Mouse (Mus musculus) lung, postnatal 14 days (tissue): ENCODE measurements around the gene Crtc1.
A peak's percentile ranks its signal among the peaks of the same experiment; 100 is the strongest.

Experiments
- DNase-seq: peaks from one replicate; pipeline ENCODE4 v3.0.0; 2021

Gene Crtc1

DNA sequence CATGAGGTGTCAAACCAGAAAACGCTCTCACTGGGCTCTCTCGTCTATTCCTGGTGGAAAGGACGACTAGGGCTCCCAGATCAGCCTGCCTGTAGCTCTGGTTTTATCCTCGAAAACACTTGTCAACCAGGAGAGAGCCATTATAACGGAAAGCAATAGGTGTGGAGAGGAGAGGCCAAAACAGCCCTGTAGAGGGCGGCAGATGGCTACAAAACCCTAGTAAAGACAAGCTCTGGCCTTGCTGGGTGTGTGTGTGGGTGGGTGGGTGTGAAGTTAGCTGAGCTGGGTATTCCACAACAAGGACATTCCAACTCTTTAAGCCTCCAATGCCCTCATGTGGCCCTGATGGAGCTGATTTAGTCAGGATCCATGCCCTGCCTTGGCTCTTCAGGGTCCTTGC, 95.7 kb downstream of the Crtc1 start:
- DNase-seq: peak; percentile 44

DNA sequence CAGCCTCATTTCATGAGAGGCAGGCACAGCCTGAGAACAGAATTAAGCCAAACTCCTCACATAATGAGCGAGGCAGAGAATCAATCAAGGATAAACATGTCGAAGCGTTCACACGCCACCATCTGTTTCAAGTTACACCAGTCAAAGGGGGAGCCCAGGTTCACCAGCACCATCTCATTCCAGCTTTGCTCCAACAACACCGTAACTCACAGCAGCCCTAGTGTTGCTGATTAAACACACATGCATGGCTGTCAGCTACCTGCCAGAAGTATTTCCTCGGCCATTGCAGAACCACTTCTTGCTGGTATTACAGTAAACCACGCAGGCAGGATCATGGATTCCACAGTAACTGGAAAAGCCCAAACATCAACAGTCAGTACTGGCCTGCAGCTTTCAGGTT, 96.3 kb downstream of the Crtc1 start:
- no peak for DNase-seq

DNA sequence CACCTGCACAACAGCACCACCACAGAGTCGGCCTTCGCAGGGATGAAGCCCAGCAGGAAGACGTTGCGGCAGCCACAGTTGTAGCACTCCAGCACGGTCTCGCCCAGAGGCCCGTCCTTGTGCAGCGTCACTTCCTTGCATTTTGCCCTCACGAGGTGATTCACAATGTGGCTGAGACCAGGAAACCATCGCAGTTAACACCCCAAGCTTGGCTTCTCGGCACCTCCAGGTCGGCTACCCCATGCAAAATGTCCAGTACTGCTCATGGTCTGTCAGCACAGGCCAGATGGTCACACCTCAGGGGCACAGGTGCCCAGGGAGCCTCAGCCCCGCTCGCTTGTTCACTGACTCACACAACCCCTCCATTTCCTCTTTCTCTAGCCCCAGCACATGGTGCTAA, 97.4 kb downstream of the Crtc1 start:
- no peak for DNase-seq

DNA sequence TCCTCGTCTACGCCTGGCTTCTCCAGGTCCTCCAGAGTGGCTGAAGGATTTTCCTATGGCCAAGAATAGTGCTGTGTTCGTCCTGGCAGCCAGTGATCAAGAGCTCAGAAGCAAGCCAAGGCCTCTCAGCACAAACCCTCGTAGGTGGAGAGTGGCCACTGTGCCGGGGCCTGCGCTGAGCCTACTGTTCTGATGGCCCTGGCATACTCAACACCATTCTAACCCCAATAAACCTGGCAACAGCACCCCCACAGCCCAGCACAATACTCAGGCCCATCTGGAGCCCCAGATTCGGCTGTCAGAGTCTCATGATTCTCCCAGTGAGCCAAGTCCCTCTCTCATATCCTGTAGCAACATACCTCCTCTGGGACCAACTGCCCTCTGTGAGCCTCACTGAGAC, 98.7 kb downstream of the Crtc1 start:
- no peak for DNase-seq

DNA sequence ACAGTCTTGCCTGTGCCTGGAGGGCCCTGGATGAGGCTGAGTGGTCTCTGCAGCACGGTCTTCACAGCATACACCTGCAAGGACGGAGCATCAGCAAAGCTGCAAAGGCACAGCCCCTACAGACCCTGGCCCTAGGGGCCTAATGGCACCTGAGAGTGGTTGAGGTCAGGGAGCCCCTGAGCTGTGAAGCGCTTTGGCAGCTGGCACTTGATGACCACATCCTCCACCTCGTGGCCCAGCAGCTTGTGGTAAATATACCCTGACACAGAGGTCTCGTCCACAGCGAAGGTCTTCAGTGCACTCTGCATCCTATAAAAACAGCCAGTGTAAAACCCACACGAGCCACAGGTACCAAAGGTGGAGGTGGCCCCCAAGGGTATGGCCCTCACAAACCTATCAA, 100.4 kb downstream of the Crtc1 start:
- DNase-seq: no peak

DNA sequence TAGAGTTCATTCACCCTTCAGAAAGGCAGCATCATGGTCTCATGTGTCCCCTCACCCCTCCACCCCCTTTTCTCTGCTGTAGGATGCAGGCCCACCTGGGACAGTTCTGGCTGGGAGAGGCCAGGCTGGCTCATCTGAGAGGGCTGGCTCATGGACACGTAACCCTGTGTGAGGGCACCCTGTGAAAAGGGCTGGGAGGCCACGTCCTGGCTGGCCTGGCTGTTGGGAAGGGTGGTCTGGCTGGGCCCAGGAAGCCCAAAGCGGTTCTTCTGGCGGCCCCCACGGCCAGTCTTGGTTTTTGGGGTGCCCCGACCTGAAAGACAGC, 106.5 kb downstream of the Crtc1 start:
- no peak for DNase-seq
